Mouse (Mus musculus): Measurements from ENCODE around the gene Tanc1.

The Tanc1 gene

DNA sequence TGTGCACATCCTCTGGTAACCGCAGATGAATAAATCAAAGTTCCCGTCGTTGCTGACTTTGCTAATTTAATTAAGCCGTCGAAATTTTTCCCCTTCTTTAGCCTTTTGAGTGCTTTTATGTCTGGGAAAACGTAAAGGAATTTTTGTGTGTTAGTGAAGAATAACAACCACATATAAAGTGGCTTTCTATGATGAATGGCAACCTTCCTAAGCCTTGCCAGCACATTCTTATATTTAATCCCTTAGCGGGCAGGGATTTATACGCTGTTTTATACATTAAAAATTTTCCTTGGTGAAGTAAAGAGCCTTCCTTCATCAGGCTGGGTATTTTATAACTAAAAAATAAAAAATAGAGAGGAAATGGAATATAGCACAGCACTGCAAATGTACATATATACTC lies 14.1 kb downstream of the Tanc1 start:
- Histone ChIP-seq H3K36me3 (ENCODE audit: control insufficient read depth, insufficient read depth, low read length, poor library complexity, severe bottlenecking) (no peaks in the 10 kb centered on the region), H3K27me3 (ENCODE audit: control insufficient read depth, insufficient read depth, low read length, poor library complexity, severe bottlenecking) (no peaks in the 10 kb centered on the region)
- DNase-seq (ENCODE audit: low read depth, low spot score) = no peak

DNA sequence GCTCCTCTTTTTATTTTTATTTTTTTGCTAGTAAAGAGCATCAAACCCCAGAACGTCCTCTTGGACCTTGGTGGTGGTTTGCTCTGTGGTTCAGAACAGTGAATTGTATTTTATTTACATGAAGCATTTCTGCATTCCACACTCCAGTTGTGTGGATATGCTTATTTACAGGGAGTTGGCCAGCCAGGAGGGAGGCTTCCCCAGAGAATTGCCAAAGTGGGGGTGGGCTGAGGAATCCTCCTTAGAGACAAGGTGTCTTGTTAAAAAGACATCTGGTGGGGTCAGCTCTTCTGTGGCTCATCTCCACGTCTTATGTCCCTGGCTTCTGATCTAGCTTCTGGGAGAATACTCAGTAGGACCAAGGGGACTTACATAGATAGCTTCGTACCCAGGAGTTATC lies 14.6 kb downstream of the Tanc1 start:
- H3K36me3 ChIP-seq (ENCODE audit: control insufficient read depth, insufficient read depth, low read length, poor library complexity, severe bottlenecking) = no peaks in the 10 kb centered on the region
- no peak for DNase-seq (ENCODE audit: low read depth, low spot score)
- no peaks in the 10 kb centered on the region for H3K27me3 ChIP-seq (ENCODE audit: control insufficient read depth, insufficient read depth, low read length, poor library complexity, severe bottlenecking)

DNA sequence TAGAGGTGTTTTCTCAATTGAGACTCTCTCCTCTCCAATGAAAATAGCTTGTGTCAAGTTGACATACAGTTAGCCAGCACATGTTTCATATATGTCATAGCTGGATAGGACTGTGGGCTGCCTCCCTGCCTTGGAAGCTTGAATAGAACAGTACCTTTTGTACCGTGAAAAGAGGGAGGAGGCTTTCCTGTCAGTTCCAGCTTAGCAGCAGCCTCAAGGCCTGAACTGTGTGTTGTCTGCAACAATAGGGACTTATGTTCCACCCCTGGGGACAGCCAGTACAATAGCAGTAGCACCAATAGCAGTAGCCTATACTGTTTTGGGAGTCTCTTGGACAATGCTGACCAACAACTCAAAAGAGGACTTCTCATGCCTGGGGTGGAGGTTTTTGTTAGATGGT lies 15.7 kb downstream of the Tanc1 start:
- DNase-seq (ENCODE audit: low read depth, low spot score) = no peak
- H3K36me3 ChIP-seq (ENCODE audit: control insufficient read depth, insufficient read depth, low read length, poor library complexity, severe bottlenecking) = no peaks in the 10 kb centered on the region
- no peaks in the 10 kb centered on the region for H3K27me3 ChIP-seq (ENCODE audit: control insufficient read depth, insufficient read depth, low read length, poor library complexity, severe bottlenecking)

DNA sequence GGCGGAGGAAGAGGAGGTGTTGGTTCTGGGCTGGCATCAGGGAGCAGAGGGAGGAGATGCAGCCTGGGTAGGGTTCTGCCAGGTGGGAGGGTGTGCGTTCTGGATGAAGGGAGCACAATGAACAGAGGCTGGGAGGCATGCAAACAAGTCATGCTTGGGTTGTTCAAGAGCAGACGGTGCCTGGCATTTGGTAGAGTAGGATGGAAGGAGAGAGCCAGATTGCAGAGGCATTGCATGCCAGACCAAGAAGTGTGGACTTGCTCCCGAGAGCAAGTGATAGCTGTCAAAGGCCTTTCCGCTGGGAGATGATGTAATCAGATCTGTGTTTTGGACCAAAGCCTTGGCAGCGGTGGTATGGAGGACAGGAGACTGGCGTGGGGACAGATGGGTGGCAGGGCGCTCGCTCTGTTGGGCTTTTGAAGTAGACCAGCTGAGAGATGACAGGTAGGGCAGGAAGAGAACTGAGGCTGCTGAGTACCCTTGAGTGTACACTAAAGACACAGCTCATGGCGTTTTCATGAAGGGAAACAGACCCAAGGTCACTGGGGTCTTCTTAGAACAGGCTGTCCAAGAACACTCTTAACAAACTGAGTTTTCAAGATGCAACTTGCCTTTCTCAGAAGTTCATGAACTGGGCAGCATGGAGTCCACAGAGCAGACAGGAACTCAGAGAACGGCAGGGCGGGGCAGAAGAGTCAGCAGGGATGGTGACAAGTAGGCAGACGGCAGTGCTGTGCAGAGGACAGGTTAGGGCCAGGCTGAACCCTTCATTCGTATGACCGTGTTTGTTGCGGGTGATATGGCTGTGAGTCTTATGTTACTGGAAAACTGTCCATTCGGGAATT lies 16.4 kb downstream of the Tanc1 start:
- Histone ChIP-seq H3K36me3 (ENCODE audit: control insufficient read depth, insufficient read depth, low read length, poor library complexity, severe bottlenecking) (no peaks in the 10 kb centered on the region), H3K27me3 (ENCODE audit: control insufficient read depth, insufficient read depth, low read length, poor library complexity, severe bottlenecking) (no peaks in the 10 kb centered on the region)
- DNase-seq (ENCODE audit: low read depth, low spot score) = no peak

DNA sequence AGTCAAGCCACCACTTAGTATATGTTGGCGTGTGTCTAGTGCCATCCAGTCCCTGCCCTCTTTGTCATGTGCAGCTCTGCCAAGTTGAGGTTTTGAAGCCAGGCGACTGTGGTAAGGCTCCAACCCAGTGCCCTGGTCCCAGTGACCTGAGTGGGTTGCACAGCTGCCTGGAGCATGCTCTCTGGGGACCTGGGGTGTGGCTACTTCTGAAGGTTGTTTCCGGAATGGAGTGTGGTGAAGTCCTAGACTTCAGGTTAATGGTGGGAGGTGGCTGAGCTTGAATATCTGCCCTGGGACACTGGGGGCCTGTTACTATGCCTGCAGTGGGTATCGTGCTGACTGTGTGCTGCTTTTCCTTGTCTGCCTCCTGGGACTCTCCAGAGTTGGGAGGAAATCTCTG lies 18.0 kb downstream of the Tanc1 start:
- Histone ChIP-seq H3K36me3 (ENCODE audit: control insufficient read depth, insufficient read depth, low read length, poor library complexity, severe bottlenecking) (no peaks in the 10 kb centered on the region), H3K27me3 (ENCODE audit: control insufficient read depth, insufficient read depth, low read length, poor library complexity, severe bottlenecking) (no peaks in the 10 kb centered on the region)
- DNase-seq (ENCODE audit: low read depth, low spot score) = peak; percentile 49

DNA sequence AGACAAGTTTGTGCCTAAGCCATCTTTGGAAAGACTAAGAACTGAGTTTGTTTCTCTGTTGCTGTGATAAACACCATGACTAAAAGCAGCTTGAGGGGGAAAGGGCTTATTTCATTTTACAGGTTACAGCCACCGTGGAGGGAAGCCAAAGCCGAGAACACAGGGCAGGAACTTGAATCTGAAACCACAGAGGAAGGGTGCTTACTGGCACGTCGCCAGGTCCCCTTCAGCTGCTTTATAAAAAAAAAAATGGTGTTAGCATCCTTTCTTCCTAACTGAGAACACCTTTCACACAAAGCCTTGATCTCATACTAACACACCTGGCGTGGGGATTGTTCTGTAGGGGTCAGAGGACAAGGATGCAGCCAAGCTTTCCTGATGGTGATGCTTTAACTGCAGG lies 19.6 kb downstream of the Tanc1 start:
- DNase-seq (ENCODE audit: low read depth, low spot score) = peak; percentile 63
- H3K36me3 ChIP-seq (ENCODE audit: control insufficient read depth, insufficient read depth, low read length, poor library complexity, severe bottlenecking) = no peaks in the 10 kb centered on the region

DNA sequence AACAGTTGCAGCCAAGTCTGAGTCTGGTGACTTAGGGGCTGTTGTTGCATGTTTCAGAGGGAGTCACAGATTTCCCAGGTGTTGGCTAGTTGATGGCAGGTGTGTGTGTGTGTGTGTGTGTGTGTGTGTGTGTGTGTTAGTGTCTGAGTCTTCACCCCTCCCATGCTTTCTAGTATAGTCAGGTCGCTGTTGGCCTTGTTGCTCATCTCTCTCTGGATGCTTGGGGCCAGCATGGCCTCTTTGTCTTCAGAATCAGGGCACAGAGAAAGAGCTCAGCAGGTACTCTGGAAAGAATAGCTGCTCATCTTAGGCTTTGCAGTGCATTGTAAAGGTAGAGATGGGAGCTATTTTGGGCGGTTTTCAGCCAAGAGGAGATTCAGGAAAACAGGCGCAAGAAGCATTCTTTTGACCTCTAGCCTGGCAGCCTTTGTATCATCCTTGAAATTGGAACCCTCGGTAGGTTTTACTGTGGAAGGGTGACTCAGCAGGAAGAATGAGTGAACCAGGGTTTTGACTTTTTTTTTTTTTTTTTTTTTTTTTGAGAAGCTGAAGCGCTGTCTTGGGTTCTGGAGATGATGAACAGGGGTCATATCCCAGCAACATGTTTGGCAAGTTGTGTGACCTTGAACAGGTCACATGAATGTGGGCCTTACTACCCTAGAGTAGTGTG lies 22.1 kb downstream of the Tanc1 start:
- Histone ChIP-seq H3K36me3 (ENCODE audit: control insufficient read depth, insufficient read depth, low read length, poor library complexity, severe bottlenecking) (no peaks in the 10 kb centered on the region), H3K27me3 (ENCODE audit: control insufficient read depth, insufficient read depth, low read length, poor library complexity, severe bottlenecking) (no peaks in the 10 kb centered on the region)
- no peak for DNase-seq (ENCODE audit: low read depth, low spot score)

More for the DNA sequence above, 19.6 kb downstream of the Tanc1 start:
- H3K27me3 ChIP-seq (ENCODE audit: control insufficient read depth, insufficient read depth, low read length, poor library complexity, severe bottlenecking) = no peaks in the 10 kb centered on the region

DNA sequence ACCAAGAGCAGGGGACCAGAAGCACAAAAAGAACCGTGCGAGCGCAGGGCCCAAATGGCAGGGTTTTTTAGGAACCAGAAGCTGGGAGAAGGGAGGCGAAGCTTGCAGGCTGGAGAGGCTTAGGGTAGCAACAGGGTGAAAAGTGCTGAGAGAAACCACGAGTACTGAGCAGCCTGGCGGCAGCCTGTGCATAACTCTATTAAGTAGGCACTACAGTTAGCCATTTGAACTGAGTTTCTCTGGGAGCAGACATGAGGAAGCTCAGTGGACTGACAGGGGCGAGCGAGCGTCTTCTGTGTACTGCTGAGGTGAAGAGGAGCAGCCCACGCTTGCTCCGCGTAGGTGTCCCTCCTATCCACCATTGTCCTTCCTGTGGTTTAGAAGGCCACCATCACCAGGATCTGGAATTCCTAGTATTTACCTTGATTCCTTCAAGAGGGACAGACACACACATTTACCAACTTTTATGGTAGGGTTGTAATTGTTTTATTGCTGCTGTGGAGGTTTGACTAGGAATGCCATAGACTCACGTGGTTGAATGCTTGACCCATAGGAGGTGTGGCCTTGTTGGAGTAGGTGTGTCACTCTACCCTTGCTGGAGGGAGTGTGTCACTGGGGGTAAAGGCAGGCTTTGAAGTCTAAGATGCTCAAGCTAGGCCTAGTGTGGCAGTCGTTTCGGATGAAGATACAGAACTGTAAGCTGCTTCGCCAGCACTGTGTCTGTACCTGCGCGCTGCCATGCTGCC lies 25.4 kb downstream of the Tanc1 start:
- no peak for DNase-seq (ENCODE audit: low read depth, low spot score)
- H3K27me3 ChIP-seq (ENCODE audit: control insufficient read depth, insufficient read depth, low read length, poor library complexity, severe bottlenecking) = no peaks in the 10 kb centered on the region
- no peaks in the 10 kb centered on the region for H3K36me3 ChIP-seq (ENCODE audit: control insufficient read depth, insufficient read depth, low read length, poor library complexity, severe bottlenecking)

DNA sequence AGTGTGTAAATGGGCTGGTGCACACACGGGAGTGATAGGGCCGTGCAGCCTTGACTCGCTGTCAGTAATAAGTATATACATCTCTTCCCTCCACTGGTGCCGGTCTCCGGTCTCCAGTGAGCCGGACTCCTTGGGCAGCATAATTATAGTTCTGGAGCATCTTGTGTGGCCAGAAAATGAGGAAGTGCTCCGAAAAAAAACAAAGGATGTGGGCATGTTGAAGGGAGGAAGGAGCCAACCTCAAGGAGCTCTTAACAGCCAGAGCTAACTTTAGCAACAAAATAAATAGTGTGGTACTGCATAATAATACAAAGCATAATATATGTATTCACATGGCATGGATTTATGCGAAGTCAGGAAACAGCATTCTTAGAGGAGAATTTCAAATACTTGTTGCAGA lies 30.9 kb downstream of the Tanc1 start:
- no peaks in the 10 kb centered on the region for H3K36me3 ChIP-seq (ENCODE audit: control insufficient read depth, insufficient read depth, low read length, poor library complexity, severe bottlenecking)
- DNase-seq (ENCODE audit: low read depth, low spot score) = no peak
- no peaks in the 10 kb centered on the region for H3K27me3 ChIP-seq (ENCODE audit: control insufficient read depth, insufficient read depth, low read length, poor library complexity, severe bottlenecking)

DNA sequence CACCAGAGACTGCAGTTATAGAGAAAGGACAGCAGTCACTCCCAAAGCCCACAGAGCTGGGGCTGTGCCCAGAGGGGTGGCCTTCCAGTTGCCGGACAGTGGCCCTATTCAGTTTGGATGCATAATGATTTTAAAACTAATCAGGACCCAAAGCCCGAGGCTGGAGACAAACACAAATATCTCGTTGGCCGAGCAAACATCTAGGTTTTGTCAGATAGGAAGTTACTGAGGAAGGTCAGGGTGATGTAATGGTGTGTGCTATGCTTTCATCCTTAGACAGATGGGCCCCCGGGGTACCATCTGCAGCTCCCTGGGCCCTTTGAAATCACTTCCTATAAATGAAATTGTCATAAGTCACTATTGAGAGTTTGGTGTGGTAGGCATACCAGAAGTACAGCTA lies 33.0 kb downstream of the Tanc1 start:
- no peak for DNase-seq (ENCODE audit: low read depth, low spot score)
- H3K27me3 ChIP-seq (ENCODE audit: control insufficient read depth, insufficient read depth, low read length, poor library complexity, severe bottlenecking) = no peaks in the 10 kb centered on the region
- H3K36me3 ChIP-seq (ENCODE audit: control insufficient read depth, insufficient read depth, low read length, poor library complexity, severe bottlenecking) = no peaks in the 10 kb centered on the region

DNA sequence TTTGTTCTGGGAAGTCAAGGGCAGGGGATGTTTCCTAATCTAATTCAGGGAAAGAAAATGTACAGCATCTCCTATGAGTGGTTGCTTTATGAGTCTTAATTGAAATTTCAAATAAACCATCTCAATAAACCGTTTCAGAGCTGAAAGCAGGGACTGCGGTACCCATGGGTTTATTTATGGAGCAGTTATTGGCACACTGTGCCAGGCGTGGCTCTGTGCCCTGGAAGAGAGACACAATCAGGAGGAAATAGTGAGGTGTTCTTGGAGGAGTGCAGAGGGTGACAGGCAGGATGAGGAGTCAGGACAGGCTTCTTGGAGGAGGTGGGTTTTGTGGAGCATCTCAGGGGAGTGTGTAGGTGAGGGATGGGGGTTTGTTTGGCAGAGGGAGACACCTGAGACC lies 33.7 kb downstream of the Tanc1 start:
- Histone ChIP-seq H3K36me3 (ENCODE audit: control insufficient read depth, insufficient read depth, low read length, poor library complexity, severe bottlenecking) (no peaks in the 10 kb centered on the region), H3K27me3 (ENCODE audit: control insufficient read depth, insufficient read depth, low read length, poor library complexity, severe bottlenecking) (no peaks in the 10 kb centered on the region)
- DNase-seq (ENCODE audit: low read depth, low spot score) = no peak

DNA sequence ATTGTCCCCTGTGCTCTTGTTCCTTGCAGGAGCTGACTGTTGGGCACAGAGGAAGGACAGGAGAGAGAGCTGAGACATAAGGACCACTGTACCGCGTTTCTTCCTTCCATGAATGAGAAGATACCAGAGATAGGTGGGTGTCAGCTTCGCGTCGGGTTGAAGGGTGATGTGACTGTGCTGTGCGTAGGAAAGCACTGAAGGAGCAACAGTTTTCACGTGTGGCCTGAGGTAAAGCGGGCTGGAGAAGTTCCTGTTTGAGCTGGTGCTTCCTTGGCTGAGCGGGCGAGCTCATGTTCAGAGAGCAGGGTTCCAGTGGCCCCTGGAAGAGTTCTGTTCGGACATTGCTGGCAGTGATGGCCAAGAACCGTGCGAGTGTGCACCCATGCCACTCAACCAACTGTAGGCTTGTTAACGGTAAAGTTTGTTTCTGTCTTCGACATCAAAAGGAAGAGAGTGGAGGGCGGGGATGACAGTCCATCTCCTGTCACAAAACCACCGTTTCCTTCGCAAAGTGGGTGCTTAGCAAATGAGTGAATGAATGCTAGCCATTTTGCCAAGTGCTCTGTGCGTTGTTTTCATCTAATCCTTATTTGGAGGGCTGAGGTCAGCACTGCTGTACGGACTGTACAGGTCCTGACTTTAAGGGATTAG lies 35.0 kb downstream of the Tanc1 start:
- H3K36me3 ChIP-seq (ENCODE audit: control insufficient read depth, insufficient read depth, low read length, poor library complexity, severe bottlenecking) = no peaks in the 10 kb centered on the region
- no peaks in the 10 kb centered on the region for H3K27me3 ChIP-seq (ENCODE audit: control insufficient read depth, insufficient read depth, low read length, poor library complexity, severe bottlenecking)
- no peak for DNase-seq (ENCODE audit: low read depth, low spot score)

DNA sequence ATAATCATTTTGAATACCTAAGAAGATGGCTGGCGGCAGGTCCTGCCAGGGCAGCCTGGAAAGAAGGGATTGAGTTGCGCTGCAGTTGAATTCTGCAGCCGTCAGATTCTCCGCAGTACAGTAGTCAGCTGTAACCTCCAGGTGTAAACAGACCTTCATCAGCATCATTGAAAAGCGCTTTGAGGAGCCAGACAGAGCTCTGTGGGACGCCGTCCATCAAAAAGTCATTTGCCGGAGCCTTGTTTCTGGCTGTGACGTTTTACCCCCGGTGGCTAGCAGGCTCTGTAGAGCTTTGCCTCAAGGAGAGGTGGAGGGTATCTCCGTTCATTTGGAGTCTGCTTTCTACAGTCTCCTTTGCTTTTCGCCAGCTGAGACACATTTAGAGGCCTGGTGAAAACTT lies 36.6 kb downstream of the Tanc1 start:
- H3K36me3 ChIP-seq (ENCODE audit: control insufficient read depth, insufficient read depth, low read length, poor library complexity, severe bottlenecking) = no peaks in the 10 kb centered on the region
- no peak for DNase-seq (ENCODE audit: low read depth, low spot score)
- H3K27me3 ChIP-seq (ENCODE audit: control insufficient read depth, insufficient read depth, low read length, poor library complexity, severe bottlenecking) = no peaks in the 10 kb centered on the region

DNA sequence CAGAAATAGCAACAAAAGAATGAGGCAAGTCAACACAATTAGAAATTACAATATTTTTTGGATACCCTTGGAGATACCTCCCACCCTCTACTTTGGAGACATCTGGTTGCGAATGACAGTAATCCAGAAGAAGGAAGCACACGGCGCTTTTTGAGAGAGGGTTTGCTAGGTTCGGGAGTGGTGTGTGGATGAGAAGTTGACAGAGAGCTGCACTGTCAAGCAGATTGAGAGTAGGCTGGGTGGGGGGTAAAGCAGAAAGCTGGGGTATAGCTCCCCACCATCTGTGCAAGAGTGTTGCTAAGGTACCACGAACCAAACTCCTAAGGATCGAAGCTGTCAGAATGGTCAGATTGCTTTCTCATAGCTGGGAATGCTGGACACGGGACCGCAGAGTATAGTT lies 40.0 kb downstream of the Tanc1 start:
- H3K27me3 ChIP-seq (ENCODE audit: control insufficient read depth, insufficient read depth, low read length, poor library complexity, severe bottlenecking) = no peaks in the 10 kb centered on the region
- DNase-seq (ENCODE audit: low read depth, low spot score) = no peak
- H3K36me3 ChIP-seq (ENCODE audit: control insufficient read depth, insufficient read depth, low read length, poor library complexity, severe bottlenecking) = no peaks in the 10 kb centered on the region

DNA sequence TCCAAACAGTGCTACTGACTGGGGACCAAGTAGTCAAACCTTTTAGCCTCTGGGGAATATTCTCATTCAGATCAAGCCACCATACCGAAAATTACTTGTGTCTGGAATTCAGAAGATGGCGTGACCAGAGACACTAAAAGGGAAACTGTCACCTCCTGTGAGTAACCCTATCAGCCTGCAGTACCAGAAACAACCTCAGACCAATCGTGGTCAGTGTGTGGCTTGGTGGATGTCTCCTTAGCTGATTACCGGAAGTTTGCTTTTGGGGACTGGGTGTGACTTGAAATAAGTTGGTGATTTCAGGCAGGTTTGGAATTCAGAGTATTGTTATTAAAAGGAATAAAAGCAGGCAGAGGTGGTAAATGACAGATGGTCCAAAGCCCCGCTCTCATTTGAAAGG lies 40.9 kb downstream of the Tanc1 start:
- no peaks in the 10 kb centered on the region for H3K27me3 ChIP-seq (ENCODE audit: control insufficient read depth, insufficient read depth, low read length, poor library complexity, severe bottlenecking)
- DNase-seq (ENCODE audit: low read depth, low spot score) = no peak

More for the DNA sequence above, 40.9 kb downstream of the Tanc1 start:
- H3K36me3 ChIP-seq (ENCODE audit: control insufficient read depth, insufficient read depth, low read length, poor library complexity, severe bottlenecking) = no peaks in the 10 kb centered on the region
